Comparison of ENCODE assay signal across 18 mouse cellular contexts in the genomic region with DNA sequence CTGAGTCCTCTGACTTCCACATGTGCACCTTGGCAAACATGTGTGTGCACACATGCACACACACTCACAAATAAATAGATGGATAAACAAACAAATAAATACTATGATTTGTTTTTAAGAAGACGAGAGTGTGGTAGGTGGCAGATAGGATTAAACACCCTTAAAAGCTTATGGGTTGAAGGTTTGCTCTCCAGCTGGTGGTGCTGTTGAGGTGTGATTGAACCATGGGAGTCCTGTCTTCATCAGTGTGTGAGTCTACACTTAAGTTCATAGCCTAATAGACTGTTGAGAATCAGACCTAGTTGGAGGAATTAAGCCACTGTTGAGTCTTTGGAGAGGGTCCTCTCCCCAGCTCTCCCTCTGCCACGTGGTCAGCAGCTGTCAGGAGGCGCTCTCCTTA. TPM values are rescaled to one million over a fixed set of nuclear protein-coding genes. Genes with fewer than 3 reads are reported as not detected.
DNase-seq lines count a peak whose midpoint lies in the region; ATAC-seq and TF ChIP-seq lines count a peak whose summit lies in the region.
"Had no signal": no experiment of that assay in that cellular context is flagged by ENCODE, and none has a peak within 500 bp of the region (broad histone marks: within the 10 kb centered on the region; RNA-seq: fewer than 3 reads in every experiment).

No protein-coding gene starts in this region.

- H3K36me3 ChIP-seq in hindbrain, embryonic 16.5 days (ENCODE audit: control insufficient read depth, insufficient read depth, low read length), result no peaks in the 10 kb centered on the region
- H3K36me3 ChIP-seq: neural tube, embryonic 15.5 days had no signal

- DNase-seq in gastrocnemius, adult 2 months, result peak; percentile 45
- no peak for DNase-seq in gastrocnemius, postnatal 4 days (ENCODE audit: low spot score in 2 of 2)
- DNase-seq in kidney, postnatal 10 days, result peak; percentile 37
- no peak for DNase-seq in kidney, adult 11 months
- DNase-seq in 3T3-L1 (ENCODE audit: low read depth, low spot score) (peak; percentile 59), adipocyte (ENCODE audit: low spot score) (peak; percentile 64)
- DNase-seq: adrenal gland, adult 8-10 months; cerebellum, postnatal 36 days; heart, adult 11 months; heart, postnatal 36 days; thymus, postnatal 36 days had no signal

- H3K9ac ChIP-seq in hindbrain, embryonic 16.5 days (ENCODE audit: low read depth, low read length), result no peak overlapping the region
- H3K9ac ChIP-seq: neural tube, embryonic 15.5 days had no signal

- TF ChIP-seq CTCF in gastrocnemius, adult 2 months (IDR thresholded peaks at IDR 0.05), result peak; percentile 46

- H3K27ac ChIP-seq in gastrocnemius, adult 2 months, result no peak overlapping the region
- no peak overlapping the region for H3K27ac ChIP-seq in hindbrain, embryonic 16.5 days (ENCODE audit: low read depth, low read length)
- H3K27ac ChIP-seq: macrophage; neural tube, embryonic 15.5 days had no signal

- no peak for ATAC-seq in monocyte, adult 5-6 weeks (replicated peaks; ENCODE audit: insufficient number of reproducible peaks, low FRiP score, low TSS enrichment, poor library complexity, severe bottlenecking)
- no peak for ATAC-seq in hindbrain, embryonic 16.5 days
- ATAC-seq: CD4-positive, CD25-positive, alpha-beta regulatory T cell, adult 4 months; Patski had no signal

- no peak overlapping the region for H3K4me2 ChIP-seq in hindbrain, embryonic 16.5 days (ENCODE audit: low read length)
- H3K4me2 ChIP-seq: liver, embryonic 11.5 days; neural tube, embryonic 15.5 days had no signal

- intact Hi-C loops in gastrocnemius, adult 2 months (cut with DNase I), result loop anchor here (5.0 kb wide), 2 partner anchors 64 to 211 kb away; a partner anchor contains a TSS

- 83% methylated on average over 3 of the region's 3 CpGs for WGBS in hindbrain, embryonic 16.5 days

- no peaks in the 10 kb centered on the region for H3K27me3 ChIP-seq in hindbrain, embryonic 16.5 days (replicated peaks; ENCODE audit: control insufficient read depth, insufficient read depth, low read length)
- H3K27me3 ChIP-seq: neural tube, embryonic 15.5 days; Patski had no signal

- no peak overlapping the region for H3K4me3 ChIP-seq in gastrocnemius, adult 2 months
- H3K4me3 ChIP-seq in hindbrain, embryonic 16.5 days (ENCODE audit: low read length), result no peak overlapping the region
- H3K4me3 ChIP-seq: neural tube, embryonic 15.5 days had no signal

- H3K4me1 ChIP-seq in hindbrain, embryonic 16.5 days (ENCODE audit: control insufficient read depth, insufficient read depth, low read depth, low read length), result peaks cover 6% of the 10 kb centered on the region; the same call in 1 of the 2 replicates

- no peaks in the 10 kb centered on the region for H3K9me3 ChIP-seq in hindbrain, embryonic 16.5 days (ENCODE audit: control insufficient read depth, low read length)
- H3K9me3 ChIP-seq: neural tube, embryonic 15.5 days had no signal

RNA-seq across cellular contexts. Expression of a gene that starts 38.6 kb away (rescaled TPM):
- total RNA-seq in gastrocnemius, adult 2 months (2021), result 10 to 100 TPM; 10.9 to 17.0 TPM
- 10 to 100 TPM; 73.8 to 77.9 TPM for total RNA-seq in gastrocnemius, postnatal 4 days (2021)
- not detected in 3 replicates for total RNA-seq in monocyte, adult 5-6 weeks (2017)
- polyA plus RNA-seq in hindbrain, embryonic 16.5 days (2015; fragmentation: Nextera tagmentation; extraction: Ambion mirVana), result 28.5 and 34.3 TPM in 2 replicates
- polyA plus RNA-seq: CD4-positive, CD25-positive, alpha-beta regulatory T cell, adult 4 months had no signal

Comparison
In these comparisons a context has a peak if more than half of its experiments do, and no peak if none do; other contexts are left out.
1. DNase-seq: peak in gastrocnemius, adult 2 months (single experiment), kidney, postnatal 10 days (single experiment), 3T3-L1 (single experiment) and adipocyte (single experiment); none in gastrocnemius, postnatal 4 days (0 of 2) and kidney, adult 11 months (single experiment).
2. RNA of a gene that starts 38.6 kb away (total RNA-seq): 73.8 to 77.9 TPM in gastrocnemius, postnatal 4 days and 10.9 to 17.0 TPM in gastrocnemius, adult 2 months; not detected in monocyte, adult 5-6 weeks; every median in the first group is over 10 times any median in the second.